Mouse (Mus musculus) kidney, adult 11 months (tissue): ENCODE measurements around the gene Gstm7.
"Not testable (repeated sequence)": the region's sequence is repeated elsewhere in the genome, so short reads cannot be mapped to it uniquely, and the experiment has no call there.

ENCODE experiments used
- DNase-seq: peaks from one replicate; pipeline ENCODE4 v3.0.0; 2022

The Gstm7 gene

GRCm38 (mm10) chr3:107931670-107932069, at the start of gene Gstm7:
Gstm7 (minus strand) TSS chr3:107931817.
- DNase-seq, result peak; percentile 99

DNA sequence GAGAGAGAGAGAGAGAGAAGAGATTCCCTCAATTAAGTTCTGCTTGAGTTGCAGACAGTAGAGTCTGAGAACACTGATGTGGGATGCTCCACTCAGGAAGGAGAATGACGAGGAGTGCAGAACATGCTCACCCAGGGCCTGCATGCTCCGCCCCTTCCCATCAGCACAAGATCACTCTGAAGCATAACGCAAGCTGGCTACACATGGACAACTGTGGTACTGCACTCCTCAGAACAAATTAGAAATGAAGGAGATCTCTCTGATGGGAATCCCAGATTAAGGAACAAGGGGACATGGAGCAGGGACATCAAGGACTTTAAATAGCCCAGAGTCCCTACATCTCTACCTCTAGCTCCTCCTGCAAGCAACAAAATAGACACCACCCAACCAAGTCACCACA, 49.6 kb upstream of the Gstm7 start:
- no peak for DNase-seq

DNA sequence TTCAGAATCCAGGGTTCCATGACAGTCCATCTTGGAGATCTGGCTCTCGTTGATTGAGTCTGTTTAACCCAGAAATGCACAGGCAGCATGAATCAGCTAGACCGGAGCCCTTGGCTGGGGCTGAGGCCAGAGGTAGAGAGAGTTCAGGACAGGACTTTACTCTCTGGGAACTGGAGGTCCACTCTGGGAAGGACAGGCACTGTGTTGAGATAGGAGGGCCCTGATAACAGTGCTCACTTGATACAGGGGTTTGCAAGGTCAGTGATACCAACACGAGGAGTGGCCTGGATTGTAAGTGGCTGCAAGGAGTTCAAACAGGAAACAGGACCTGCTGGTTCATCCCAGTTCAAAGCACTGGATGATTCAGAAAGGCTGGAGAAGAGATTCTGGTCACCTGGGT, 46.1 kb upstream of the Gstm7 start:
- no peak for DNase-seq

DNA sequence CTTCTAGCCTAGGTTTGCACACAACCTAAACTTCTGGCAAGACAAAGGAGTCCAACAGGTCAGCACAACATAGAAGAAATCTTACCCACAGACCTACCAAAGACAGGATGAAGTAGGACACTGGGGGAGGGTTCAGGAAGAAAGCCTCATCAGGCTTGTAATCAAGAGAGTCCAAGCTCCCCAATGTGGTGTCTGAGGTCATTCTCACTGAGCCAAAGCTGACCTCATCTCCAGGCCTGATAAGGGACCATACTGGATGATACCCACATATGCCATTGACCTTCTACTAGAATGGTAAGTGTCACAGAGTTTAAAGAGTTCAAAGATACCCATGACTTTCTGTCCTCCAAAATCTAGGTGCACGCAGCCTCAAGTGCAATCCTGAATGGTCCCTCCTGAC, 42.6 kb upstream of the Gstm7 start:
- no peak for DNase-seq

DNA sequence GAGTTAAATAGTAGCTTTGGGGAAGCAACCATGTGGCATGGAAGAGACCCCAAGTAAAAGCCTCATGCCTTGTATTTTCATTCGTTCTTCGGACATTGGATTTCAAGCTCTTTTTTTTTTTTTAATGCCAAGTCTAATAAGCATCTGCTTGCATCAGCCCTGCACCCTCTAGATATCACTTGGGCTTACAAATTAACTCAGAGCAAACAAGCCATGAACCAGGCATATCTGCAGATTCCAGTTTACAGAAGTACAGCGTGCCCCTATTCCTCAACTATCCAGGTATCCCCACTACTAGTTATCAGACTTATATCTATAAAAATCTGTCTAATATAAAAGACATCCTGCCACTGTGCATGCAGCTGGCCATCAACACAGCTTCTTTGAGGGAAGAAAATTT, 40.5 kb upstream of the Gstm7 start:
- DNase-seq, result no peak

- DNase-seq, result not testable (repeated sequence)
Measured at GRCm38 (mm10) chr3:107971101-107971500, 39.5 kb upstream of the Gstm7 start.

GRCm38 (mm10) chr3:107968724-107969395, 37.2 kb upstream of the Gstm7 start, which contains the start of gene Gstm3:
Gstm3 (minus strand) TSS chr3:107969283.
- DNase-seq, result no peak

- DNase-seq, result no peak
Measured at GRCm38 (mm10) chr3:107966631-107967030, 35.0 kb upstream of the Gstm7 start.

- no peak for DNase-seq
Measured at GRCm38 (mm10) chr3:107965592-107965991, 34.0 kb upstream of the Gstm7 start.

GRCm38 (mm10) chr3:107964656-107965308, 33.2 kb upstream of the Gstm7 start:
- DNase-seq, result no peak

GRCm38 (mm10) chr3:107964026-107964425, 32.4 kb upstream of the Gstm7 start:
- no peak for DNase-seq

- DNase-seq, result not testable (repeated sequence)
Measured at GRCm38 (mm10) chr3:107955260-107955659, 23.6 kb upstream of the Gstm7 start.

DNA sequence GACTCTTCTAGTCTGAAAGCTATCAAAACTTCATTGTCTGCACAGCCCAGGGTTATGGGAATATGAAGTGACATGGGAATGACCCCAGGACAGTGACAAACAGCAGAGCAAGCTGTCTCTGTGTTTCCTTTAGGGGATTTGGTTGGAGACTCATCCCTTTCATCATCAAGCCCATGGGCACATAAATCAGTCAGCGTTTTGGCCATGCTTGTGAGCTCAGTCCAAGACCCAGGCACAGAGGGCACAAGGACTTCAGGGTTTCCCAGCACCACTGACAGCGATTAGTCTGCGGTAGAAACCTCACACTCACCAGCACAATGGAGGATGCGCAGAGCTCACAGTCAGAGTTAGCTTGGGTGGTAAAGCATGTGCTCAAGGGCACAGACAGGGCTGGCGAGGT, 22.3 kb upstream of the Gstm7 start:
- DNase-seq, result no peak

DNA sequence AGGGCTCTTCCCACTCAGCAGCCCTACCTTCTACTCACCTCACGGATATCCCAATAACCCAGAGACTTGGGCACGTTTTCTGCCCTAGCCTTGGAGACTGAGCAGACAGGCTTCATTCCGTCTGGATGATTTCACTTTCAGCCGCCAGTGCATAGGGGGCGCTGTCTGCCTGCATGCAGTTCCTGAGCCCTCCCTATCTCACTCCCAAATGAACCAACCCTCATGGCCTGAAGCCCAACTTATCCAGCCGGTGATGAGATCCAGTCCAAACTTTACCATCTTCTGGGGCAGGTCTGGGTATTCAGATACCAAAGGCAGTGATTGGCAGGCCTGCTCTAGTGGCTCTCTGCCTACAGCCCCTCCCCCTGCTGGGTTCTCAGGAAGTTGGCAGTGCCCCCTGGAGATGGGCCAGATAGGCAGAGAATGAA, 21.7 kb upstream of the Gstm7 start:
- DNase-seq, result peak; percentile 80

DNA sequence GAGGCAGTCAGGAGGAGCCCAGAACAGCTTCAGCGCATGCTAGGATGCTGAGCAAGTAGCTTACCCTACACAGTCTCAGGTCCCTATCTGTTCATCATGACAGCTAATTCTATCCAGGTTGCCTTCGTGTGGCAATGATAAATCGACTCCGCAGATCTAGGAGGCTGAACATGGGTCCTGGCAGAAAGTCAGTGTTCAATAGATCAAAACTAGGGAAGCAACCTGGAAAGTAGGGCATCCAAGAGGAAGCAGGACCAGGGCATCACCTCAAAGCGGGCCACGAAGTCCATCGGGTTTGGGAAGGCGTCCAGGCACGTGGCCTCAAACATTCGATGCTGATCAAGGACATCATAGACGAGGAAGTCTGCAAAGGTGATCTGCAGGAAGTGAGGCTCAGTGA, 18.9 kb upstream of the Gstm7 start:
- DNase-seq, result no peak

DNA sequence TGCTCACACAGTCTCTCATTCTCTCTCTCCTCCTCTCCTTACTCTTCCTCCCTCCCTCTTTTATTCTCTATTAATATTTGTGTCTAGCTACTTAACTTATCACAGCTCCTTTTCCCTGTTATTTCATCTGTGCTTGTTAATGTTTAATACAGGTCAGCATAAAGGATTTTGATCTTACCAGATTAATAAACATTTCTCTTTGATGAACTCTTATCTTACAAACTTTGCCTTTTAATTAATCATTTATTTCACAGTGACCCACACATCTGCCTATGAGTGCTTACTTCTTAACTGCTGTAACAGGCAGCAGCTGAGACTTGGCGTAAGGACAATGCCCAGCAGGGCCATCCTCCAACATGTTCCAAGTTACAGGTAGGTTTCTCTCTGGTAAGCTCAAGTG, 17.8 kb upstream of the Gstm7 start:
- DNase-seq, result not testable (repeated sequence)

DNA sequence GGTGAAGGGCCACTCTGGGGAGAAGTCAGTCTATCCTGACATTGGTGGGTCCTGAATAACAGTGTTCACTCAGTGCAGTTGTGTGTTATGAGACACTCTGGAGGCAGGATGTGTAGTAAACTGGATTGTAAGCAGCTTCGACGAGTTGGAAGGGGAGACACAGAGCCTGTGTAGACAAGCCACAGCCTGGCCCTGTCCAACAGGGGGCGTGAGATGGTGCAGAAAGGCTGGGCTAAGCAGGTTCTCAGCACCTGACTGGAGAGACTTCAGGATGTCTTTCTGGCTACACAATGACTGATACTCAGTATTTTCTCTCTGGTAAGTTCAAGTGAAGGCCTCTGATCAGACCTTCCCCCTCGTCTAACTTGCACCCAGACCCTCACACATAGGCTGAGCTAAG, 14.1 kb upstream of the Gstm7 start:
- no peak for DNase-seq

DNA sequence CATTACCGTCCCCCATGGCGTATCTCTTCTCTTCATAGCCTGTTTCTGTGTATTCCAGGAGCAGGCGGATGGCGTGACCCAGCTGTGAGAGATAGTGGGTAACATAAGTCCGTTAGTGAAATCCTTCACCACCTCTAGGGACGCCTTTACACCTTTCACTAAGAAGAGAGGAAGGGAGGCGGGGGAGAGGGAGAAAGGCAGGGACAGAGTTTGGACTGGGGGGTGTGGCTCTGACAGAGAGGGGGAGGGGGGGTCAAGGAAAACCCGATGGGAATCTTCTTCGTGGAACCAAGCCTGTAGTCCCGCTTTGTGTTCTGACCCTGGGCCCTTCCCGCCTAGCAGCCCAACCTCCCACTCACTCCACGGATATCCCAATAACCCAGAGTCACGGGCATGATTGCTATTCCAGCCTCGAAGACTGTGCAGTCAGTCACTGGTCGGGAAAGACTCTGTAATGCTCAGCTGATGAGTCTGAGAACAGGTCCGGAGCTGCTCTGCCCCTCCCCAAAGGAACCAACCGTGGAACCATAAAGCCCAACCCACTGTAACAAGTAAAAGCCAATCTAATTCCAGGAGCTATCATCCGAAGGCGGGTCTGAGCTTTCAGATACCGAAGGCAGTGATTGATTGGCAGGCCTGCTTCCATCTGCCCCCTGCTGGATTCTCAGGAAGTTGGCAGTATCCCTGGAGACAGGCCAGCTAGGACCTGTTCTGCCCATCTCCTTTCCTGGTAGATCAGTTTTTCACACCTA, 11.8 kb upstream of the Gstm7 start, which contains the start of gene Gstm6:
TSS of gene Gstm6 (minus strand) at position 511 of the 752 bp plus-strand sequence.
- DNase-seq, result peak; percentile 67

- no peak for DNase-seq
Measured at GRCm38 (mm10) chr3:107941261-107941660, 9.6 kb upstream of the Gstm7 start.

- no peak for DNase-seq
Measured at GRCm38 (mm10) chr3:107940524-107940923, 8.9 kb upstream of the Gstm7 start.

GRCm38 (mm10) chr3:107939830-107940229, 8.2 kb upstream of the Gstm7 start:
- no peak for DNase-seq

GRCm38 (mm10) chr3:107939403-107939802, 7.8 kb upstream of the Gstm7 start:
- DNase-seq, result peak; percentile 73

GRCm38 (mm10) chr3:107935888-107936287, 4.3 kb upstream of the Gstm7 start:
- DNase-seq, result no peak

DNA sequence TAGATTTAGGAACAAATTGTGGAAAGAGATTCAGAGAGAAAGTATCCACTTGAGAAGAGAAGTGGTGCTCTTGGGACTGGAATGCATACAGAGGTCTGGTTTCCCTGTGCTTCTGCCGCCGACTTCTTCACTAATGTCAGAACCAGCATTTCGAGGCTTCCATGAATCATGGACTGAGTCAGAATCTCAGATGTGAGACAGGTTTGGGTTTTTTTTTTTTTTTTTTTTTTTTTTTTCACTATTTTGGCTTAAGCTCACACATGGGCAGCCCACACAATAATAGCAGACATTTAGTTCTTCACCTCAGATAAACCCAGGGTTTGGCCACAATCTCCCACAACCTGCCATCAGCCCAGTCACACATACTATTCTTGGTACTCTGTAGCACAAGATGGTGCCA, 3.7 kb upstream of the Gstm7 start:
- no peak for DNase-seq
